Mouse (Mus musculus) kidney, adult 18-20 months (tissue): ENCODE results near the gene Lsm2.
"Not testable (repeated sequence)": the region's sequence is repeated elsewhere in the genome, so short reads cannot be mapped to it uniquely, and the experiment has no call there.

ENCODE experiments used
- DNase-seq: peaks from one replicate; pipeline ENCODE4 v3.0.0; 2021

The Lsm2 gene

GRCm38 (mm10) chr17:34995192-34995591 lies 13.5 kb downstream of the Lsm2 start:
- not testable (repeated sequence) for DNase-seq

GRCm38 (mm10) chr17:34995927-34996326 lies 14.3 kb downstream of the Lsm2 start:
- not testable (repeated sequence) for DNase-seq

GRCm38 (mm10) chr17:34996411-34997141 lies 14.9 kb downstream of the Lsm2 start:
- no peak for DNase-seq

DNA sequence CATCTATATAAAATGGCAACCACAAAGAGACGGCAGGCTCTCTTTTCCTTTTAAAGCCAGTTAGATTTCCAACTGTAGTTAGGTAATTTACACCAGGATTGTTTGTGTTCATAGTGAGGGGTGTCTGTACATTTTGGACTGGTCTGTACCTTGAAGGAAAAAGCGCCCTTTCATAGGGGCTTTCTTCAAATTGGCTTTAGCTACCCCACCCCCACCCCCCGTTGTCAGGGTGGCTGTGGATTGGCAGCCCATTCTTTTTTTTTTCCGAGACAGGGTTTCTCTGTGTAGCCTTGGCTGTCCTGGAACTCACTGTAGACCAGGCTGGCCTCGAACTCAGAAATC lies 15.5 kb downstream of the Lsm2 start:
- DNase-seq, result no peak

DNA sequence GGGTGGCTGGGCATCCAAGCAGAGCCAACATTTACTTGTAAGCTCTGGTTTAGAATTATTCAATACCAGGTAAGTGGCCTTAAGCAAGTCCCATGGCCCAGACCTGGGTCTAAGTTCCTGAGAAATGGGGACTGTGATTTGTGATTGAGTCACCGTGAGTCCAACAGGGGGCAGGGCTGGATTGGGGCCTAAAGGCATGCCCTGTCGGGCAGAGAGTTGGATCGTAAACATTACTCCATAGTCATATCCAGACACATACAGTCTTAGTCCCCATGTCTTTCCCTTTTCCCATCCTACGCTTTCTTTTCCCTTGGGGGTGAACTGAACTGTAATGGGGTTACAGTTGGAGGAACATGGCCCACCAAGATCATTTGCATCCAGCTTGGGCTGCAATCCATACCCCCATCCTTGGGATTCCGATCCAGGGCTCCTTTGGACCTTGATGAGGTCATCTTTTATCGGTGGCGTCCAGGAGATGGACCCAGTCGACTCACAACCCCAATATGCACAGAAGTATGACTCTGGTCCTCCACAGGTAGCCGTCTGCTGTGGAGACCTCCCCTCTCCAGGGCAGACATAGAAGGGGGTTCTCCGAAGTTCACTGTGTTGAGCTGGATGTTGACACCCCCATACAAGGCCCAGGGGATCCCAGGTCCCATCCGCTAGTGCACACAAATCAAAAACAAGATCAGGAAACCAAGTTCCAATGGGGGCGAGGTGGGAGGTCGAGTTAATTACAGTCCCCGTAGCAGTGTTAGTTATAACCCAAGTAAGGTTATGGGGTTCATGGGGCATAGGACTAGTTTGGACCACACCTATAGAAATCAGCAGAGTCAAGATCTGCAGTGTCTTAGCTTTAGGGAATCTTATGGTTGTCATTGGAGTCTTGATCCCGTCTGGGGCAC lies 17.1 kb downstream of the Lsm2 start:
- DNase-seq, result no peak

DNA sequence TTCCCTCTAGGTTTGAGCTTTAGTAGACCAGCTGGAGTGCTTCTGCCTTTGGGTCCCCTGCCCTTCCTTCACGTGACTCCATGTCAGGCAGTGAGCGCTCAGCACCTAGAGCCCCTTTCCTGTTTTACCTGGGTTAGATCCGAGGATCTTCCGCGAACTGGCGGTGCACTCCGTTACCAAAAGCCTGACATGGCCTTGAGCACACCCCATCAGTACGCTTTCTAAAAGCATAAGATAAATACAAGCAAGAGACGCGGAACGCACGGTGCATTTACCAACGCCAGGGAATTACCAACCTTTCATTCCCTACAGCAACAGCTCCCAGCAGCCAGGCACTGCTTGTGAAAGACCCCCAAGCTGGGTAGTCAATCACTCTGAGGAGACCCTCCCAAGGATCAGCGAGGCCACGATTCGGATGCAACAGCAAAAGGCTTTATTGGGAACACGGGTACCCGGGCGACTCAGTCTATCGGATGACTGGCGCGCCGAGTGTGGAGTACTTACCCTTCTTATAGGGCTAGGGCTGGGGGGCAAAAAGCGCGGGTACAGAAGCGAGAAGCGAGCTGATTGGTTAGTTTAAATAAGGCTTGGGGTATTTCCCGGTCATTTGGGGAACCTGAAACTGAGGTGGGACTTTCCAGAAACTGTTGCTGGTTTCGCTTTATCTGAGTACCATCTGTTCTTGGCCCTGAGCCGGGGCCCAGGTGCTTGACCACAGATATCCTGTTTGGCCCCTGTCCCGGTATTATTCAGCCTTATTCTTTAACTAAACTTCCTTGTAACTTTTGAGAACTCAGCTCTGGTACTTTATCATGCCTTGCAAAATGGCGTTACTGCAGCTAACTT lies 18.4 kb downstream of the Lsm2 start:
- not testable (repeated sequence) for DNase-seq

DNA sequence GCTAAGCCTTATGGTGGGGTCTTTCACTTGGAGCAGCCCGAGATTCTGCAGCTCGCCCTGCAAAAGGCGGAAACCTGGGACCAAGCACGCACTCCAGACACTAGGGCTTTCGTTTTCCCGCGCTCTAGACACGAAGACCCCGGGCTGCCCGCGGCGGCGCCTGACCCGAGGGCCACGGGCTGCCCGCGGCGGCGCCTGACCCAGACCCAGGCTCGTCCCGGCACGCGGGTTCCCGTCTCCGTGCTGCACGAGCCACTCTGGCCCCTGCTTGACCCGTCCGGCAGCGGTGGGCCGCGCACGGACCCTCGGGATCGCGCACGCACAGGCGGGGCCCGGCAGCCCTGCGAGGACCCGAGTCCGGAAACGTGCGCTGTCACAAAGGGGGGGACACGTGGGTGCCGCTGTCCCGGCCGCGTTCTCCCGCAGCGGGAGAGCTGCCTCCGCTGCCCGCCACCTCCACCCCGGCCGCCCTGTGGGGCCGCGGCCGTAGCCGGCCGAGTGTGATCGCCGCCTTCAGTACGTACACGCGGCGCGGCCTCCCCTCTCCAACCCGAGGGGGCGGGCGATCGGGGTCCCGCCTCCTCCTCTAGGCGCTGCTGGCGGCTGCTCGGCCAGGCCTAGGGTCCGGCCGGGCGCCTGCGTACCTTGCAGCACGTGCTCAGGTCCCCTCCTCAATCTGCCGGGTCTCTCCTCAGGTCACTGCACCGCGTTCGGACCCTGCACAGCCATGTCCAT lies 19.2 kb downstream of the Lsm2 start, which contains the start of gene Vars:
Vars (plus strand) TSS at position 271 of the 735 bp plus-strand sequence.
- peak; percentile 91 for DNase-seq

DNA sequence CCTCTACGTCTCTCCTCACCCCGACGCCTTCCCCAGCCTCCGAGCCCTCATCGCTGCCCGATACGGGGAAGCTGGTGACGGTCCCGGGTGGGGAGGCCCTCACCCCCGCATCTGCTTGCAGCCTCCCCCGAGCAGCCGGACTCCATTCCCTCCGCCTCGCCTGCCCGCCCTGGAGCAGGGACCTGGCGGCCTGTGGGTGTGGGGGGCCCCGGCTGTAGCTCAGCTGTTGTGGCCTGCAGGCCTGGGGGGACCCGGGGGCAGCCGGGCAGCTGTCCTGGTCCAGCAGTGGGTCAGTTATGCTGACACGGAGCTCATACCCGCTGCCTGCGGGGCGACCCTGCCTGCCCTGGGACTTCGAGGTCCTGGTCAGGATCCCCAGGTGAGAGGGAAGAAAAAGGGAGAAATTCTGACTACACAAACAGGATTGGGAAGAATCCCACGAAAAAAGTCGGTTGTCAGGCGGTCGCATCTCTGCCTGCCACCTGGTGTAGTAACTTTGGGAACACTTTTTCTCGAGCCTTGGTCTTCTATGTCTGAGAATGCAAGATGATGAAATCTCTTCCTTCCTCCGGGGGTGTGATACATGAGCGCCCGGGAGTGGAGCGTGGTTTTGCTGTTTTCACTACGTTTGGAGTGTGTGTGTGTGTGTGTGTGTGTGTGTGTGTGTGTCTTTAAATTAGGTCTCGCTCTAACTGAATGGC lies 19.9 kb downstream of the Lsm2 start:
- no peak for DNase-seq

- DNase-seq, result no peak
Measured at GRCm38 (mm10) chr17:35002153-35002865, 20.6 kb downstream of the Lsm2 start.

DNA sequence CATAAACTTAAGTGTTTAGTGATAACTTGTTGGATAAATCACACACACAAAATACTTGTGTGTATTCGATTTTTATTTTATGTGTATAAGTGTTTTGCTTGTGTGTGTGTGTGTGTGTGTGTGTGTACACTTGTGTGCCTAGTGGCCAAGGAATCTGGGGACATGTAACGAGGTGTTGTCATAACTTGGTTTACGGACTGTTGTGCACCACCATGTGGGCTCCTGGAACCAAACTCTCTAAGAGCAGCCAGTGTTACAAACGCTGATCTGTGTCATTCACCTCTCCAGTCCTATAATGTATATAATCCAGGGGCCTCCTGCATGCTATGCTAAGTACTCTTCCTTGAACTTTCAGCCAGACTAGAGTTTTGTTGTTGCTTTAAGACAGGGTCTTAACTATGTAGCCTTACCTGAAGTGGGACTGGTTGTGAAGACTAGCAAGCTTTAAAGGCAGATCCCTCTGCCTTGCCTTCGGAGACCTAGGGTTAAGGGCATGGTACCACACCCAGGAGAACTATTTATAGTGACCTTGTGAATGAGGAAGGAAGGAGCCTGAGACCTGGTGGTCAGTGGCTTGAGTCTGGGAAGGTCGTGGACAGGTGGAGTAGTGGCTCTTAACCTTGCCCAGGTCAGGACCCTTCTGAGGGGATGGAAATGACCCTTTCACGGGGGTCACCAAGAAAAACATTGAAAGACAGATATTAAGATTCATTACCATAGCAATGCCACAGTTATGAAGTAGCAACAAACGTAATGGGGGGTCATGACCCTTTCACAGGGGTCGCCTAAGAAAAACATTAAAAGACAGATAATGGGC lies 21.6 kb downstream of the Lsm2 start:
- no peak for DNase-seq

DNA sequence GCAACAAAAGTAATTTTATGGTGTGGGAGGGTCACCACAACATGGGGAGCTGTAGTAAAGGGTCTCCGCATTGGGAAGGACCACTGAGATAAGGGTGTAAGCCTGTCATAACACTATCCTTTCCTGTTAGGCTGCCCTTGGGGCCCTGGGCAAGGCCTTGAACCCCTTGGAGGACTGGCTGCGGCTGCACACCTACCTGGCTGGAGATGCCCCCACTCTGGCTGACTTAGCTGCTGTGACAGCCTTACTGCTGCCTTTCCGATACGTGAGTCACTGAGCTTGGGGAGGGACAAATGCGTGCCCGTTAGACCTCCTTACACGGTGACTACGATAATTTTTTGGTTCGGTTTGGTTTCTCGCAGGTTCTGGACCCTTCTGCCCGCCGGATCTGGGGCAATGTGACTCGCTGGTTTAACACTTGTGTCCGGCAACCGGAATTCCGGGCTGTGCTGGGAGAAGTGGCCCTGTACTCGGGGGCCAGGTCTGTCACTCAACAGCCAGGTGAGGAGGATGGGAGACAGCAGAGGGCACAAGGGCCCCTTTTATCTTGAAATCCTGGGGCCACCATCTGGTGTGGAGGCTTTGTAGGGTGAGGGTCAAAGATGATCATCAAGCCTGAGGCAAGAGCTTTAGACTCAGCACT lies 22.5 kb downstream of the Lsm2 start:
- DNase-seq, result no peak

GRCm38 (mm10) chr17:35005158-35005557 lies 23.5 kb downstream of the Lsm2 start:
- DNase-seq, result no peak

GRCm38 (mm10) chr17:35005902-35006301 lies 24.2 kb downstream of the Lsm2 start:
- not testable (repeated sequence) for DNase-seq

DNA sequence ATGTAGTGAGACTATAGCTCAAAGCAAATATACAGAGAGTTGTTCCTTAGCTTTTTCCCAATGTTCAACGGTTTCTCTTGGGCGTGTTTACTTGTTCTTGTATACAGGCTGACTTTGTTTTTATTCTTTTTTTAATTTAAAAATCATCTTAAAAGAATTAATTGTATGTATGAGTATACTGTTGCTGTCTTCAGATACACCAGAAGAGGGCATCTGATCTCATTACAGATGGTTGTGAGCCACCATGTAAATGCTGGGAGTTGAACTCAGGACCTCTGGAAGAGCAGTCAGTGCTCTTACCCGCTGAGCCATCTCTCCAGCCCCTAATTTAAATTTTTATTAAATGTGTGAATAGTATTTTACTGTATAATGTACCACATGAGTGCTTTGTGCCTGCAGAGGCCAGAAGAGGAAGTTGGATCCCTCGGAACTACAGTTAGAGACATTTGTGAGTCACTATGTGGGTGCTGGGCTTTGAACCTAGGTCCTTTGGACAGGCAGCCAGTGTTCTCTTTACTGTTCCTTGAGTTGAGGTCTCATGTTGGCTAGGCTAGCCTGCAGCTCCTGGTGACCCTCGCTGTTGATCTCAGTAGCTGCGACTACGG lies 25.8 kb downstream of the Lsm2 start:
- no peak for DNase-seq

DNA sequence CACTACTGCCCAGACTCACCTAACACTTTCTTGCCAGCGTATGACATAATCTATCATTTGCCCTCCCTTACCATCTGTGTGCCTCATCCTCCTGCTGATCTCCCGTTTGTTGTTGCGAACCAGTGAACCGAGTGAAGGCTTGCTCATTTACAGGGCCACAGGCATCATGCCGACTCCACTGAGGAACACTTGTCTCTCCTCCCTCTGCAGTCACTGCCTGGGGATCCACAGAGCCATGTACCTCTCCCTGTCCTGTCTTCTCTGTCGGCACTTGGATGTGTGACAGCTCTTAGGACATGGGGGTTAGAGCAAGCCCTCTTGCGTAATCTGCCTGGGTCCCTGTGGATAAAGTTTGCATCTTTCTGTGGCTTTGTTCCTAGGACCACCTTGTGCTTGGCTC lies 27.9 kb downstream of the Lsm2 start:
- no peak for DNase-seq

DNA sequence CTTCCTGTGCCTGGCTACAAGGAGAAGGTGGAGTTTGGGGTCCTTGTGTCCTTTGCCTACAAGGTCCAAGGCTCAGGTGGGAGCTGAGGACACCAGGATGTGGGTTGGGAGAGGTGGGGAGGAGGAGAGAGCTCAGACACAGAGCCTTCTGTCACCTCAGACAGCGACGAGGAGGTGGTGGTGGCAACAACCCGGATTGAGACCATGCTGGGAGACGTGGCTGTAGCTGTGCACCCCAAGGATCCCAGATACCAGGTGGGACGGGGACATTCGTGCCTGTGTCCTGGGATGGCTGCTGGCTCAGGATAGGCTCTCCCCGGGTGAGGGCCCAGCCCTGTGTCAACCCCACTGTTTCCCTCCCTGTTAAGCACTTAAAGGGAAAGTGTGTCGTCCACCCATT lies 29.8 kb downstream of the Lsm2 start:
- DNase-seq, result no peak

DNA sequence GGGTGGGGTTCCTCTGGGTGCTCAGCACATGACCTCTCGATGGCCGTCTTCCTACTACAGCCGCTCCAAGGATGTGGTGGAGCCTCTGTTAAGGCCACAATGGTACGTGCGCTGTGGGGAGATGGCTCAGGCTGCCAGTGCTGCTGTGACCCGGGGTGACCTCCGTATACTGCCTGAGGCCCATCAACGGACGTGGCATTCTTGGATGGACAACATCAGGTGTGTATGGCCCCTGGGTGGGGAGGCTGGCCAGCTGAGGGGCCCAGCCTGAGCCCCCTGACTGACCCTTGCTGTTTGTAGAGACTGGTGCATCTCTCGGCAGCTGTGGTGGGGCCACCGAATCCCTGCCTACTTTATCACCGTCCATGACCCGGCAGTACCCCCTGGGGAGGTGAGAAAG lies 30.8 kb downstream of the Lsm2 start:
- DNase-seq, result no peak

DNA sequence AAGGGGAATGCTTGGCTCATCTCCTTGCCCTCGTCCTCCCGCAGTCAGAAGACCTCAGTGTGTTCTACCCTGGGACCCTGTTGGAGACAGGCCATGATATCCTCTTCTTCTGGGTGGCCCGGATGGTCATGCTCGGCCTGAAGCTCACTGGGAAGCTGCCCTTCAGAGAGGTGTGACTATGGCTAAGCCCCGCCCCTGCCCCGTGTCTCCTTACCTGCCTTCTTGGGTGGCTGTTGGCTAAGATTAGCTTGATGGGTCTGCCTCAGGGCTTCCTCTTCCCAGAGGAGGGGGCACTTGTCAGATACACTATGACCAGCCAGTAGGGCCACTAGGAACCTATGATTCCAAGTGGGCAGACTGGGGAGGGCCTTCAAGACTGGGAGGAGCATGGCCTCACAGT lies 31.6 kb downstream of the Lsm2 start:
- no peak for DNase-seq

DNA sequence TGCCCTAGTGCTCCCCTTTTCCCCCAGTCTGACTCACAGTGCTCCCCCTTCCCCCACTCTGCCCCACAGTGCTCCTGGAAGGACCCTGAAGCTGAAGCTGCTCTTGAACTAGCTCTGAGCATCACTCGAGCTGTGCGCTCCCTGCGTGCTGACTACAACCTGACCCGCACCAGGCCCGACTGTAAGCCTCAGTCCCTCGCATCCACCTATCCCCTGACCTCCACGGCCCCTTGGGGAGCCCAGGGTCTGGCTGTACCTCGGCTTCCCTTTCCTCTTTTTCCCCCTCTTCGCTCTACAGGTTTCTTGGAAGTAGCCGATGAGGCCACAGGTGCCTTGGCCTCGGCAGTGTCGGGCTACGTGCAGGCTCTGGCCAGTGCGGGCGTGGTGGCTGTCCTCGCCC lies 33.6 kb downstream of the Lsm2 start:
- no peak for DNase-seq
